Mouse (Mus musculus) embryonic facial prominence, embryonic 13.5 days (tissue): ENCODE measurements around the gene Cyp27b1. TPM values are rescaled to one million over a fixed set of nuclear protein-coding genes. Genes with fewer than 3 reads are reported as not detected.

ENCODE experiments used
- ATAC-seq: fragments of 200-750 bp; cut with Nextera tagmentation; 2 replicates; pipeline ENCODE4 v1.8.0; 2017; ENCODE audit warnings: low read depth; ENCODE audit not compliant: insufficient number of reproducible peaks, insufficient read depth, low FRiP score, low TSS enrichment
- H3K27ac ChIP-seq: fragments of 300-500 bp; sonication (generic); 2 replicates; pipeline ENCODE4 v1.5.1; 2015; ENCODE audit warnings: moderate library complexity, mild to moderate bottlenecking, inconsistent platforms
- H3K27me3 ChIP-seq: fragments of 300-500 bp; sonication (generic); 2 replicates; pipeline ENCODE4 v1.6.1; 2015; ENCODE audit warnings: mild to moderate bottlenecking, inconsistent platforms
- H3K36me3 ChIP-seq: fragments of 300-500 bp; sonication (generic); 2 replicates; pipeline ENCODE4 v1.6.1; 2015; ENCODE audit warnings: mild to moderate bottlenecking, inconsistent platforms
- H3K4me1 ChIP-seq: fragments of 300-500 bp; sonication (generic); 2 replicates; pipeline ENCODE4 v1.6.1; 2015; ENCODE audit warnings: inconsistent platforms
- H3K4me2 ChIP-seq: fragments of 300-500 bp; sonication (generic); 2 replicates; pipeline ENCODE4 v1.6.1; 2015; ENCODE audit warnings: moderate library complexity, mild to moderate bottlenecking, inconsistent platforms
- H3K4me3 ChIP-seq: fragments of 300-500 bp; sonication (generic); 2 replicates; pipeline ENCODE4 v1.5.1; 2015; ENCODE audit warnings: mild to moderate bottlenecking, inconsistent platforms
- H3K9ac ChIP-seq: fragments of 300-500 bp; sonication (generic); 2 replicates; pipeline ENCODE4 v1.6.1; 2015; ENCODE audit warnings: mild to moderate bottlenecking, inconsistent platforms
- H3K9me3 ChIP-seq: fragments of 300-500 bp; sonication (generic); 2 replicates; pipeline ENCODE4 v1.6.1; 2016; ENCODE audit warnings: inconsistent platforms
- WGBS: fragments of 180-500 bp; shearing (Covaris S2); methylation state at CpG from one replicate; pipeline ENCODE4 v1.1.7; 2015; ENCODE audit warnings: mixed read lengths; 5-methylcytosine and 5-hydroxymethylcytosine counted together
- polyA plus RNA-seq: library from polyadenylated mRNA; unstranded; fragments of >200 nt; fragmentation: Nextera tagmentation; extraction: Ambion mirVana; gene quantifications from 2 replicates; pipeline ENCODE4 v1.2.1, GENCODE M21; 2015

Gene Cyp27b1
- polyA plus RNA-seq, 1 experiment from 2014 or later = 0.08 TPM

DNA sequence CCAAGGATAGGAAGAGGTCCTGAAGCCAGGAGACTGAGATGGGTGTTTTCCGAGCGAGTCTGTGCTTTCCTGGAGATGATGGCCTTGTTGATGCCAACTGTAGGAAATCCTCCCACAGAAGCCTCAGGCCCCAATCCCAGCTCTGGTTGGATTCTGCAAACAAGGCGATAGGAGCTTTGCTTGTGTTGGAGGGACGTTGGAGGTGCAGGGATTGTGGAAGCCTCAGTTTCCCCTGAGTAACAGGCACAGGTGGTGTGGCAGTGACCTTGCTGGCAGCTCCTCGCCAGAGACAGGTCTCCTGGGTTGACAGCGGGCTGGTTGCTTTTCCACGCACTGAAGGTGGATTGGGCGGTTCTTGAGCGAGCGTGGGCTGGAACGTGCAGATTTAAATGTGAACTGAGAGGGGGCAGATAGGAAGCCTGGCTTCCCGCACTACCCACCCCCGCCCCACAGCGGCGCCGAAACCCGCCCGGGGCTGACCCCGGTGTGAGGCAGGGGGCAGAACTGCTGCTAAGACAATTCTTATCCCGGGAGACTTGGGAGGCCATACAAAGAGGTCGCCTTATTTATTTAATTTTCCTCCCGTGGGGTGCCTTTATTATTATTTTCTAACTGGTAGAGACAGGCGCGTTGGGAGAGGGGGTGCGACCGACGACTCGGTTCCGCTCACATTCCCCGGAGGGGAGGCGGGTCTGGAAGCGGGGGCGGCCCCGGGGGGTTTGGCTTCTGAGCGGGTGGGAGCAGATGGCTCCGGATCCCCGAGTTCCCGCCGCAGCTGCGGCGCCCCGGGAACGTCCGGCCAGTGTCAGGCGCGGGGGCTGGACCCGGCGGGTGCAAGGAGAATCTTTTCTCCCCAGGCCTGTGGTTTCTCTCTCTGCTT, 33.1 kb downstream of the Cyp27b1 start:
- Histone ChIP-seq H3K4me1 (peaks cover 38% of the 10 kb centered on the region), H3K27me3 (peaks cover 94% of the 10 kb centered on the region), H3K36me3 (no peaks in the 10 kb centered on the region), H3K4me2 (peak overlapping the region; percentile 99), H3K27ac (no peak overlapping the region), H3K9me3 (no peaks in the 10 kb centered on the region), H3K4me3 (peak overlapping the region; percentile 63), H3K9ac (peak overlapping the region; percentile 53)
- ATAC-seq = no peak
- WGBS = 3% methylated on average over 48 of the region's 48 CpGs

- no peaks in the 10 kb centered on the region for H3K36me3 ChIP-seq
- H3K27me3 ChIP-seq = peaks cover 88% of the 10 kb centered on the region
- H3K9me3 ChIP-seq = no peaks in the 10 kb centered on the region
- ATAC-seq = no peak
- no peak overlapping the region for H3K27ac ChIP-seq
- H3K4me3 ChIP-seq = peak overlapping the region; percentile 63; the same call in 1 of the 2 replicates
- WGBS = 29% methylated on average over 8 of the region's 8 CpGs
- no peak overlapping the region for H3K9ac ChIP-seq
- H3K4me1 ChIP-seq = peaks cover 38% of the 10 kb centered on the region
- H3K4me2 ChIP-seq = peak overlapping the region; percentile 99
These were observed 34.1 kb downstream of the Cyp27b1 start for GRCm38 (mm10) chr10:127081996-127082620.

GRCm38 (mm10) chr10:127083292-127083914, 35.4 kb downstream of the Cyp27b1 start:
- H3K4me2 ChIP-seq = no peak overlapping the region
- H3K9ac ChIP-seq = no peak overlapping the region
- ATAC-seq = no peak
- no peaks in the 10 kb centered on the region for H3K36me3 ChIP-seq
- no peak overlapping the region for H3K27ac ChIP-seq
- H3K9me3 ChIP-seq = no peaks in the 10 kb centered on the region
- peaks cover 28% of the 10 kb centered on the region for H3K4me1 ChIP-seq
- WGBS = 29% methylated on average over 8 of the region's 8 CpGs
- H3K4me3 ChIP-seq = no peak overlapping the region
- peaks cover 88% of the 10 kb centered on the region for H3K27me3 ChIP-seq

GRCm38 (mm10) chr10:127083915-127084306, 35.9 kb downstream of the Cyp27b1 start:
- H3K9ac ChIP-seq = no peak overlapping the region
- no peaks in the 10 kb centered on the region for H3K36me3 ChIP-seq
- no peak overlapping the region for H3K4me2 ChIP-seq
- peaks cover 27% of the 10 kb centered on the region for H3K4me1 ChIP-seq
- ATAC-seq = no peak
- peaks cover 88% of the 10 kb centered on the region for H3K27me3 ChIP-seq
- H3K9me3 ChIP-seq = no peaks in the 10 kb centered on the region
- H3K27ac ChIP-seq = no peak overlapping the region
- WGBS = 49% methylated on average over 5 of the region's 5 CpGs
- no peak overlapping the region for H3K4me3 ChIP-seq

GRCm38 (mm10) chr10:127085052-127085451, 37.0 kb downstream of the Cyp27b1 start:
- WGBS = 81% methylated on average over 9 of the region's 9 CpGs

GRCm38 (mm10) chr10:127085633-127086032, 37.6 kb downstream of the Cyp27b1 start:
- Histone ChIP-seq H3K4me2 (no peak overlapping the region), H3K4me1 (peaks cover 19% of the 10 kb centered on the region), H3K4me3 (no peak overlapping the region), H3K9me3 (no peaks in the 10 kb centered on the region), H3K36me3 (no peaks in the 10 kb centered on the region), H3K27me3 (peaks cover 88% of the 10 kb centered on the region), H3K27ac (no peak overlapping the region), H3K9ac (no peak overlapping the region)
- WGBS = 73% methylated on average over 6 of the region's 6 CpGs
- no peak for ATAC-seq

More at GRCm38 (mm10) chr10:127085052-127085451, 37.0 kb downstream of the Cyp27b1 start:
- H3K9ac ChIP-seq = no peak overlapping the region
- no peak overlapping the region for H3K27ac ChIP-seq
- peaks cover 88% of the 10 kb centered on the region for H3K27me3 ChIP-seq
- no peak overlapping the region for H3K4me2 ChIP-seq
- ATAC-seq = no peak
- H3K36me3 ChIP-seq = no peaks in the 10 kb centered on the region
- peaks cover 22% of the 10 kb centered on the region for H3K4me1 ChIP-seq
- H3K9me3 ChIP-seq = no peaks in the 10 kb centered on the region
- H3K4me3 ChIP-seq = no peak overlapping the region

DNA sequence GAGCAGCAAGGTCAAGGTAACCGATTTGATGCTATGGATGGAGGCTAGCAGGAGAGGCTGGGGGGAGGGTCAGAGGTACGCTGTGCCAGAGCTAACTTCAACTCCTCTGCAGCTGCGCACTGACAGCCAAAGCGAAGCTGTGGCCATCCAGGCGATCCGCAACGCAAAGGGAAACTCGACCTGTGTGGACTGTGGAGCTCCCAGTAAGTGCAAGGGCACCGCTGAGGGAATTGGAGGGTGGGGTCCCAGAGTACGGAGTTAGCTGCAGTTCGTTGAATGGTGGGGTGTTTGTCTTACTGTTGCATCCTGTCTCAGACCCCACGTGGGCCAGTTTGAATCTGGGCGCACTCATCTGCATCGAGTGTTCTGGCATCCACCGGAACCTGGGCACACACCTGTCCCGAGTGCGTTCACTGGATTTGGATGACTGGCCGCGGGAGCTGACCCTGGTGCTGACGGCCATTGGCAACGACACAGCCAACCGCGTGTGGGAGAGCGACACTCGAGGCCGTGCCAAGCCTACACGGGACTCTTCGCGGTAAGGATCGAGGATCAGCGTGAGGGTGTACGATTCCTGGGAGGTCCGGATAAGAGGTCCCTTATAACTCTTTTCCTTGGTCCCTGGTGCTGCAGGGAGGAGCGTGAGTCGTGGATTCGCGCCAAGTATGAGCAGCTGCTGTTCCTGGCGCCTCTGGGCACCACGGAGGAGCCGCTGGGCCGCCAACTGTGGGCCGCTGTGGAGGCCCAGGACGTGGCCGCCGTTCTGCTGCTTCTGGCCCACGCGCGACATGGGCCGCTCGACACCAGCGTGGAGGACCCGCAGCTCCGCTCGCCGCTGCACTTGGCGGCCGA, 42.7 kb downstream of the Cyp27b1 start:
- Histone ChIP-seq H3K9me3 (no peaks in the 10 kb centered on the region), H3K27ac (no peak overlapping the region), H3K9ac (peak overlapping the region; percentile 27; the same call in 1 of the 2 replicates), H3K4me3 (peak overlapping the region; percentile 32), H3K4me2 (peak overlapping the region; percentile 55), H3K27me3 (peaks cover 70% of the 10 kb centered on the region), H3K4me1 (peaks cover 33% of the 10 kb centered on the region), H3K36me3 (peaks cover 8% of the 10 kb centered on the region)
- WGBS = 7% methylated on average over 57 of the region's 57 CpGs
- ATAC-seq = no peak

GRCm38 (mm10) chr10:127091507-127092396, 43.7 kb downstream of the Cyp27b1 start:
- WGBS = 7% methylated on average over 51 of the region's 51 CpGs
- Histone ChIP-seq H3K36me3 (peaks cover 17% of the 10 kb centered on the region), H3K4me2 (peak overlapping the region; percentile 55), H3K4me1 (peaks cover 33% of the 10 kb centered on the region), H3K27me3 (peaks cover 68% of the 10 kb centered on the region), H3K9ac (peak overlapping the region; percentile 27; the same call in 1 of the 2 replicates), H3K27ac (no peak overlapping the region), H3K9me3 (no peaks in the 10 kb centered on the region), H3K4me3 (peak overlapping the region; percentile 32)
- ATAC-seq = peak; percentile 48; the same call in 1 of the 2 replicates

- peaks cover 59% of the 10 kb centered on the region for H3K27me3 ChIP-seq
- no peak overlapping the region for H3K4me2 ChIP-seq
- H3K36me3 ChIP-seq = peaks cover 26% of the 10 kb centered on the region
- no peak overlapping the region for H3K9ac ChIP-seq
- ATAC-seq = no peak
- H3K27ac ChIP-seq = no peak overlapping the region
- H3K9me3 ChIP-seq = no peaks in the 10 kb centered on the region
- WGBS = 61% methylated on average over 4 of the region's 4 CpGs
- no peak overlapping the region for H3K4me3 ChIP-seq
- peaks cover 33% of the 10 kb centered on the region for H3K4me1 ChIP-seq
These were observed 44.7 kb downstream of the Cyp27b1 start for GRCm38 (mm10) chr10:127092742-127093141.

- no peak overlapping the region for H3K4me3 ChIP-seq
- no peak overlapping the region for H3K4me2 ChIP-seq
- 51% methylated on average over 7 of the region's 7 CpGs for WGBS
- H3K27me3 ChIP-seq = peaks cover 44% of the 10 kb centered on the region
- peaks cover 33% of the 10 kb centered on the region for H3K4me1 ChIP-seq
- no peaks in the 10 kb centered on the region for H3K9me3 ChIP-seq
- no peak overlapping the region for H3K9ac ChIP-seq
- H3K36me3 ChIP-seq = peaks cover 42% of the 10 kb centered on the region
- no peak for ATAC-seq
- H3K27ac ChIP-seq = no peak overlapping the region
These were observed 46.3 kb downstream of the Cyp27b1 start for GRCm38 (mm10) chr10:127094382-127094802.
